Mouse (Mus musculus): ENCODE results near the gene Cyp24a1.

The Cyp24a1 gene

GRCm38 (mm10) chr2:170438782-170439181 lies 58.2 kb downstream of the Cyp24a1 start:
- DNase-seq (ENCODE audit: low spot score in 2 of 2): no peak

GRCm38 (mm10) chr2:170436204-170436603 lies 60.7 kb downstream of the Cyp24a1 start:
- no peak for DNase-seq (ENCODE audit: low spot score in 2 of 2)

All from spleen, postnatal 4 days (tissue).